Mouse (Mus musculus): ENCODE data around the gene Mphosph9. TPM values are rescaled to one million over a fixed set of nuclear protein-coding genes. Genes with fewer than 3 reads are reported as not detected.
A peak's percentile ranks its signal among the peaks of the same experiment; 100 is the strongest.

Mphosph9 gene
- total RNA-seq, 2 experiments from 2014 or later, result 17.9 to 26.7 TPM

- no peak for DNase-seq
- intact Hi-C loops (cut with DNase I), result no loop called here
These were observed 57.5 kb downstream of the Mphosph9 start for GRCm38 (mm10) chr5:124270226-124270625.

- no peak for DNase-seq
- intact Hi-C loops (cut with DNase I), result no loop called here
These were observed 58.1 kb downstream of the Mphosph9 start for GRCm38 (mm10) chr5:124269661-124270060.

- intact Hi-C loops (cut with DNase I), result no loop called here
- DNase-seq, result no peak
These were observed 60.1 kb downstream of the Mphosph9 start for GRCm38 (mm10) chr5:124267652-124268051.

GRCm38 (mm10) chr5:124266821-124267220 lies 61.0 kb downstream of the Mphosph9 start:
- DNase-seq, result no peak
- intact Hi-C loops (cut with DNase I), result no loop called here

- no peak for DNase-seq
- intact Hi-C loops (cut with DNase I), result no loop called here
These were observed 64.5 kb downstream of the Mphosph9 start for GRCm38 (mm10) chr5:124263246-124263645.

GRCm38 (mm10) chr5:124262090-124262489 lies 65.7 kb downstream of the Mphosph9 start:
- intact Hi-C loops (cut with DNase I), result no loop called here

GRCm38 (mm10) chr5:124259133-124259532 lies 68.6 kb downstream of the Mphosph9 start:
- no peak for DNase-seq
- intact Hi-C loops (cut with DNase I), result loop anchor here (5.0 kb wide), 1 partner anchor 97 kb away; no protein-coding TSS in a partner anchor

More at GRCm38 (mm10) chr5:124262090-124262489, 65.7 kb downstream of the Mphosph9 start:
- no peak for DNase-seq

GRCm38 (mm10) chr5:124258026-124258425 lies 69.7 kb downstream of the Mphosph9 start:
- DNase-seq, result no peak
- intact Hi-C loops (cut with DNase I), result loop anchor here (5.0 kb wide), 1 partner anchor 96 kb away; no protein-coding TSS in a partner anchor

- no peak for DNase-seq
- intact Hi-C loops (cut with DNase I), result loop anchor here (5.0 kb wide), 1 partner anchor 93 kb away; no protein-coding TSS in a partner anchor
These were observed 72.6 kb downstream of the Mphosph9 start for GRCm38 (mm10) chr5:124255141-124255540.

GRCm38 (mm10) chr5:124253555-124253954 lies 74.2 kb downstream of the Mphosph9 start:
- intact Hi-C loops (cut with DNase I), result no loop called here

GRCm38 (mm10) chr5:124252580-124253320 lies 75.0 kb downstream of the Mphosph9 start:
- intact Hi-C loops (cut with DNase I), result no loop called here
- DNase-seq, result no peak

More at GRCm38 (mm10) chr5:124253555-124253954, 74.2 kb downstream of the Mphosph9 start:
- DNase-seq, result no peak

- intact Hi-C loops (cut with DNase I), result no loop called here
- no peak for DNase-seq
These were observed 76.7 kb downstream of the Mphosph9 start for GRCm38 (mm10) chr5:124251070-124251469.

- peak; percentile 43 for DNase-seq
- intact Hi-C loops (cut with DNase I), result loop anchor here (5.0 kb wide), 1 partner anchor 83 kb away; no protein-coding TSS in a partner anchor
These were observed 77.9 kb downstream of the Mphosph9 start, which contains the start of gene Pitpnm2 for GRCm38 (mm10) chr5:124249614-124250591. Gene Pitpnm2, minus strand, starts transcription at chr5:124249760.

- DNase-seq, result peak; percentile 48
- intact Hi-C loops (cut with DNase I), result loop anchor here (5.0 kb wide), 1 partner anchor 82 kb away; no protein-coding TSS in a partner anchor
These were observed 78.7 kb downstream of the Mphosph9 start for GRCm38 (mm10) chr5:124248845-124249613.

- no peak for DNase-seq
- intact Hi-C loops (cut with DNase I), result loop anchor here (5.0 kb wide), 1 partner anchor 81 kb away; no protein-coding TSS in a partner anchor
These were observed 79.7 kb downstream of the Mphosph9 start for GRCm38 (mm10) chr5:124247986-124248626.

- intact Hi-C loops (cut with DNase I), result loop anchor here (5.0 kb wide), 1 partner anchor 80 kb away; no protein-coding TSS in a partner anchor
- DNase-seq, result no peak
These were observed 80.5 kb downstream of the Mphosph9 start for GRCm38 (mm10) chr5:124247296-124247695.

GRCm38 (mm10) chr5:124244885-124245284 lies 82.9 kb downstream of the Mphosph9 start:
- DNase-seq, result no peak
- intact Hi-C loops (cut with DNase I), result loop anchor here (5.0 kb wide), 1 partner anchor 78 kb away; no protein-coding TSS in a partner anchor

GRCm38 (mm10) chr5:124244449-124244848 lies 83.3 kb downstream of the Mphosph9 start:
- DNase-seq, result no peak
- intact Hi-C loops (cut with DNase I), result no loop called here

- DNase-seq, result no peak
- intact Hi-C loops (cut with DNase I), result no loop called here
These were observed 84.4 kb downstream of the Mphosph9 start for GRCm38 (mm10) chr5:124243236-124243901.

Data from left cerebral cortex, postnatal 4 days (tissue).